Mouse (Mus musculus): ENCODE results near the gene Astn2.

DNA sequence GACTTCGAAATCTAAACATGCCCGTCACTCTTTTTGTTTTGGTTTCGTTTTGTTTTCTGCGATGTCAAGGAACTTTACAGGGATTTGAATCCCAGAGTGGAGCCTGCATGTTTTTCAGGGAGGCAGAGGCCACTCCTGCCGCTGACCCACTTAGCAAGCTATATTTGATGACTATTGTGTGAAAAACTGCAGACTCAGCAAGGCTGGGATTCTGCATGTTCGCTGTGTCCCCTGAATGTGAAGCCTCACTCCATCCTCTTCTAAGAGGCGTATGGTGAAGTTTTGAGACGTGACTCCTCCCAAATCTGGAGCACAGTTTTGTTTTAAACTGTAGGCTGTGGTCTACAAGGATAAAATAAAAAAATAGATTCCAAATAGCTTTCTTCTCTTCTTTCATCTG is 10.4 kb upstream of the Astn2 start:
- TF ChIP-seq CTCF (IDR thresholded peaks at IDR 0.05) (no peak), EP300 (IDR thresholded peaks at IDR 0.05) (no peak)
